Mouse (Mus musculus) bone marrow, adult 2 months (tissue): ENCODE data around the gene Iqsec1.

Experiments
- CTCF ChIP-seq: fragments of 200-500 bp; IDR thresholded peaks from 2 replicates; pipeline ENCODE4 v1.5.1; 2011; ENCODE audit warnings: low read length, control low read depth; ENCODE audit not compliant: control insufficient read depth, insufficient read depth
- POLR2A ChIP-seq: fragments of 200-500 bp; IDR thresholded peaks from 2 replicates; pipeline ENCODE4 v1.6.1; 2011; ENCODE audit warnings: low read depth, mild to moderate bottlenecking, control low read depth, low read length, borderline replicate concordance; ENCODE audit not compliant: control insufficient read depth

GRCm38 (mm10) chr6:90702837-90703735, 285.4 kb downstream of the Iqsec1 start:
- TF ChIP-seq CTCF, result no peak
- no peak for TF ChIP-seq POLR2A
